Mouse (Mus musculus) hindbrain, embryonic 15.5 days (tissue): ENCODE results near the gene Cxcl13. TPM values are rescaled to one million over a fixed set of nuclear protein-coding genes. Genes with fewer than 3 reads are reported as not detected.
"Not testable (repeated sequence)": the region's sequence is repeated elsewhere in the genome, so short reads cannot be mapped to it uniquely, and the experiment has no call there.

Experiments used
- ATAC-seq: fragments of 200-750 bp; cut with Nextera tagmentation; 2 replicates; pipeline ENCODE4 v1.8.0; 2017; ENCODE audit warnings: low read depth, moderate number of reproducible peaks, moderate TSS enrichment; ENCODE audit not compliant: low FRiP score
- H3K27ac ChIP-seq: fragments of 300-500 bp; sonication (generic); replicated peaks from 2 replicates; pipeline ENCODE4 v1.5.1; 2015; ENCODE audit warnings: mild to moderate bottlenecking, inconsistent platforms
- H3K27me3 ChIP-seq: fragments of 300-500 bp; sonication (generic); 2 replicates; pipeline ENCODE4 v1.6.1; 2015; ENCODE audit warnings: control low read depth, inconsistent platforms
- H3K36me3 ChIP-seq: fragments of 300-500 bp; sonication (generic); 2 replicates; pipeline ENCODE4 v1.6.1; 2015; ENCODE audit warnings: control low read depth, inconsistent platforms
- H3K4me1 ChIP-seq: fragments of 300-500 bp; sonication (generic); replicated peaks from 2 replicates; pipeline ENCODE4 v1.6.1; 2015; ENCODE audit warnings: control low read depth, inconsistent platforms
- H3K4me2 ChIP-seq: fragments of 300-500 bp; sonication (generic); 2 replicates; pipeline ENCODE4 v1.6.1; 2015; ENCODE audit warnings: moderate library complexity, mild to moderate bottlenecking, inconsistent platforms
- H3K4me3 ChIP-seq: fragments of 300-500 bp; sonication (generic); 2 replicates; pipeline ENCODE4 v1.5.1; 2015; ENCODE audit warnings: mild to moderate bottlenecking, inconsistent platforms
- H3K9ac ChIP-seq: fragments of 300-500 bp; sonication (generic); 2 replicates; pipeline ENCODE4 v1.6.1; 2015; ENCODE audit warnings: inconsistent platforms
- H3K9me3 ChIP-seq: fragments of 300-500 bp; sonication (generic); 2 replicates; pipeline ENCODE4 v1.6.1; 2016; ENCODE audit warnings: control low read depth, inconsistent platforms
- WGBS: fragments of 180-500 bp; shearing (Covaris S2); methylation state at CpG from one replicate; pipeline ENCODE4 v1.1.7; 2015; 5-methylcytosine and 5-hydroxymethylcytosine counted together
- polyA plus RNA-seq: library from polyadenylated mRNA; unstranded; fragments of >200 nt; fragmentation: Nextera tagmentation; extraction: Ambion mirVana; gene quantifications from 2 replicates; pipeline ENCODE4 v1.2.1, GENCODE M21; 2015

Cxcl13 gene
- polyA plus RNA-seq, 1 experiment from 2014 or later: 0.30 TPM

- no peak overlapping the region for H3K4me3 ChIP-seq
- 47% methylated on average over 3 of the region's 3 CpGs for WGBS
These were observed 11.6 kb upstream of the Cxcl13 start for GRCm38 (mm10) chr5:95945120-95945519.

GRCm38 (mm10) chr5:95946344-95946743, 10.4 kb upstream of the Cxcl13 start:
- Histone ChIP-seq H3K9ac (no peak overlapping the region), H3K36me3 (no peaks in the 10 kb centered on the region), H3K27ac (no peak overlapping the region), H3K27me3 (no peaks in the 10 kb centered on the region), H3K4me1 (no peaks in the 10 kb centered on the region), H3K4me2 (no peak overlapping the region), H3K4me3 (no peak overlapping the region), H3K9me3 (no peaks in the 10 kb centered on the region)
- 89% methylated on average over 2 of the region's 2 CpGs for WGBS
- ATAC-seq: no peak

More at GRCm38 (mm10) chr5:95945120-95945519, 11.6 kb upstream of the Cxcl13 start:
- Histone ChIP-seq H3K4me1 (no peaks in the 10 kb centered on the region), H3K9me3 (no peaks in the 10 kb centered on the region), H3K4me2 (no peak overlapping the region), H3K27ac (no peak overlapping the region), H3K36me3 (no peaks in the 10 kb centered on the region), H3K9ac (no peak overlapping the region), H3K27me3 (no peaks in the 10 kb centered on the region)
- no peak for ATAC-seq

- no peaks in the 10 kb centered on the region for H3K36me3 ChIP-seq
- H3K4me3 ChIP-seq: no peak overlapping the region
- no peaks in the 10 kb centered on the region for H3K4me1 ChIP-seq
- ATAC-seq: no peak
- no peak overlapping the region for H3K4me2 ChIP-seq
- no peaks in the 10 kb centered on the region for H3K27me3 ChIP-seq
- no peak overlapping the region for H3K27ac ChIP-seq
- H3K9ac ChIP-seq: no peak overlapping the region
- no peaks in the 10 kb centered on the region for H3K9me3 ChIP-seq
- WGBS: 73% methylated on average over 3 of the region's 3 CpGs
These were observed 8.1 kb upstream of the Cxcl13 start for GRCm38 (mm10) chr5:95948641-95949040.

- Histone ChIP-seq H3K4me2 (no peak overlapping the region), H3K27ac (no peak overlapping the region), H3K4me1 (no peaks in the 10 kb centered on the region), H3K36me3 (no peaks in the 10 kb centered on the region), H3K4me3 (no peak overlapping the region), H3K9me3 (no peaks in the 10 kb centered on the region), H3K9ac (no peak overlapping the region), H3K27me3 (no peaks in the 10 kb centered on the region)
- ATAC-seq: peak; percentile 45; the same call in 1 of the 2 replicates
- WGBS: 37% methylated on average over 19 of the region's 19 CpGs
These were observed 6.6 kb upstream of the Cxcl13 start for GRCm38 (mm10) chr5:95949946-95950701.

GRCm38 (mm10) chr5:95964940-95965339, 8.2 kb downstream of the Cxcl13 start:
- Histone ChIP-seq H3K4me3 (no peak overlapping the region), H3K9me3 (no peaks in the 10 kb centered on the region), H3K9ac (no peak overlapping the region), H3K4me1 (no peaks in the 10 kb centered on the region), H3K27ac (no peak overlapping the region), H3K27me3 (no peaks in the 10 kb centered on the region), H3K36me3 (no peaks in the 10 kb centered on the region), H3K4me2 (no peak overlapping the region)
- WGBS: 75% methylated on average over 2 of the region's 2 CpGs
- no peak for ATAC-seq

- no peak for ATAC-seq
- H3K36me3 ChIP-seq: no peaks in the 10 kb centered on the region
- H3K27ac ChIP-seq: no peak overlapping the region
- H3K27me3 ChIP-seq: no peaks in the 10 kb centered on the region
- WGBS: 26% methylated on average over 2 of the region's 2 CpGs
- H3K4me2 ChIP-seq: no peak overlapping the region
- no peak overlapping the region for H3K4me3 ChIP-seq
- H3K9me3 ChIP-seq: no peaks in the 10 kb centered on the region
- H3K9ac ChIP-seq: no peak overlapping the region
- H3K4me1 ChIP-seq: no peaks in the 10 kb centered on the region
These were observed 9.9 kb downstream of the Cxcl13 start for GRCm38 (mm10) chr5:95966621-95967020.

GRCm38 (mm10) chr5:95970845-95971244, 14.1 kb downstream of the Cxcl13 start:
- H3K36me3 ChIP-seq: no peaks in the 10 kb centered on the region
- no peaks in the 10 kb centered on the region for H3K9me3 ChIP-seq
- H3K4me1 ChIP-seq: no peaks in the 10 kb centered on the region
- 41% methylated on average over 6 of the region's 6 CpGs for WGBS
- no peak for ATAC-seq
- H3K4me2 ChIP-seq: no peak overlapping the region
- no peak overlapping the region for H3K9ac ChIP-seq
- no peak overlapping the region for H3K27ac ChIP-seq
- H3K4me3 ChIP-seq: no peak overlapping the region
- H3K27me3 ChIP-seq: no peaks in the 10 kb centered on the region

- H3K4me3 ChIP-seq: no peak overlapping the region
- H3K9ac ChIP-seq: no peak overlapping the region
- H3K4me2 ChIP-seq: no peak overlapping the region
- peak; percentile 56; the same call in 1 of the 2 replicates for ATAC-seq
- H3K27me3 ChIP-seq: no peaks in the 10 kb centered on the region
- no peaks in the 10 kb centered on the region for H3K4me1 ChIP-seq
- H3K27ac ChIP-seq: no peak overlapping the region
- no peaks in the 10 kb centered on the region for H3K36me3 ChIP-seq
- H3K9me3 ChIP-seq: no peaks in the 10 kb centered on the region
- WGBS: 73% methylated on average over 3 of the region's 3 CpGs
These were observed 15.5 kb downstream of the Cxcl13 start for GRCm38 (mm10) chr5:95972208-95972607.

GRCm38 (mm10) chr5:95973806-95974205, 17.1 kb downstream of the Cxcl13 start:
- ATAC-seq, H3K9ac ChIP-seq, H3K9me3 ChIP-seq, H3K27ac ChIP-seq, H3K27me3 ChIP-seq, H3K36me3 ChIP-seq, H3K4me1 ChIP-seq: not testable (repeated sequence)
- H3K4me2 ChIP-seq: peak overlapping the region; percentile 49
- WGBS: 45% methylated on average over 34 of the region's 34 CpGs
- H3K4me3 ChIP-seq: peak overlapping the region; percentile 18

GRCm38 (mm10) chr5:95976299-95976698, 19.5 kb downstream of the Cxcl13 start:
- peak; percentile 66; the same call in 1 of the 2 replicates for ATAC-seq
- Histone ChIP-seq H3K4me3 (no peak overlapping the region), H3K9me3 (no peaks in the 10 kb centered on the region), H3K4me2 (no peak overlapping the region), H3K27me3 (no peaks in the 10 kb centered on the region), H3K36me3 (no peaks in the 10 kb centered on the region), H3K9ac (no peak overlapping the region), H3K27ac (no peak overlapping the region), H3K4me1 (no peaks in the 10 kb centered on the region)
- WGBS: 57% methylated on average over 1 of the region's 1 CpGs

GRCm38 (mm10) chr5:95983797-95984486, 27.2 kb downstream of the Cxcl13 start:
- Histone ChIP-seq H3K4me3 (no peak overlapping the region), H3K27me3 (no peaks in the 10 kb centered on the region), H3K4me1 (no peaks in the 10 kb centered on the region), H3K9me3 (no peaks in the 10 kb centered on the region), H3K36me3 (no peaks in the 10 kb centered on the region), H3K27ac (no peak overlapping the region), H3K4me2 (no peak overlapping the region), H3K9ac (no peak overlapping the region)
- WGBS: 78% methylated on average over 5 of the region's 5 CpGs
- ATAC-seq: no peak
